Mouse (Mus musculus): ENCODE measurements around the gene Vmn1r5. TPM values are rescaled to one million over a fixed set of nuclear protein-coding genes. Genes with fewer than 3 reads are reported as not detected.
A peak's percentile ranks its signal among the peaks of the same experiment; 100 is the strongest.
"Not testable (repeated sequence)": the region's sequence is repeated elsewhere in the genome, so short reads cannot be mapped to it uniquely, and the experiment has no call there.

Vmn1r5 gene
- total RNA-seq (2021), result not detected
- long read RNA-seq, experiment 1, result 0 reads
- long read RNA-seq, experiment 2, result 0 reads

GRCm38 (mm10) chr6:56969973-56970372, at the start of gene Vmn1r5:
Gene Vmn1r5, plus strand, starts transcription at chr6:56970273.
- DNase-seq (ENCODE audit: low spot score in 2 of 2), result no peak

- no peak for DNase-seq (ENCODE audit: low spot score in 2 of 2)
Measured at GRCm38 (mm10) chr6:56923331-56923725, 46.7 kb upstream of the Vmn1r5 start.

- peak; percentile 90 to 93 for DNase-seq (ENCODE audit: low spot score in 2 of 2)
Measured at GRCm38 (mm10) chr6:56923726-56924707, 46.1 kb upstream of the Vmn1r5 start, which contains the start of the genes Nt5c3 and Vmn1r4. Gene Nt5c3, minus strand, starts transcription at chr6:56923932. Gene Vmn1r4, plus strand, starts transcription at chr6:56924015.

GRCm38 (mm10) chr6:56931648-56932415, 38.2 kb upstream of the Vmn1r5 start:
- DNase-seq (ENCODE audit: low spot score in 2 of 2), result no peak

- DNase-seq (ENCODE audit: low spot score in 2 of 2), result no peak
Measured at GRCm38 (mm10) chr6:56932464-56932863, 37.6 kb upstream of the Vmn1r5 start.

GRCm38 (mm10) chr6:56934366-56934765, 35.7 kb upstream of the Vmn1r5 start:
- no peak for DNase-seq (ENCODE audit: low spot score in 2 of 2)

GRCm38 (mm10) chr6:56956436-56956835, 13.6 kb upstream of the Vmn1r5 start:
- DNase-seq (ENCODE audit: low spot score in 2 of 2), result no peak

- no peak for DNase-seq (ENCODE audit: low spot score in 2 of 2)
Measured at GRCm38 (mm10) chr6:56996943-56997342, 26.9 kb downstream of the Vmn1r5 start, which contains the start of gene Vmn1r6. Gene Vmn1r6, plus strand, starts transcription at chr6:56997243.

- DNase-seq (ENCODE audit: low spot score in 2 of 2), result not testable (repeated sequence)
Measured at GRCm38 (mm10) chr6:57025224-57025623, 55.2 kb downstream of the Vmn1r5 start, which contains the start of gene Vmn1r7. Gene Vmn1r7, minus strand, starts transcription at chr6:57025324.

- no peak for DNase-seq (ENCODE audit: low spot score in 2 of 2)
Measured at GRCm38 (mm10) chr6:57031984-57032383, 61.9 kb downstream of the Vmn1r5 start, which contains the start of gene Vmn1r8. Gene Vmn1r8, plus strand, starts transcription at chr6:57032284.

- no peak for DNase-seq (ENCODE audit: low spot score in 2 of 2)
Measured at GRCm38 (mm10) chr6:57034674-57035073, 64.6 kb downstream of the Vmn1r5 start.

Other genes with a start within 250 kb of the Vmn1r5 start
- 10 to 100 TPM; 29.1 to 33.0 TPM for gene Kbtbd2, start 172.5 kb upstream of the Vmn1r5 start, total RNA-seq (2021)
- 10 to 100 TPM; 69.1 to 80.0 TPM for gene Fkbp9, start 138.2 kb upstream of the Vmn1r5 start, total RNA-seq (2021)
- 10 to 100 TPM; 19.7 to 23.3 TPM for gene Nt5c3, start 46.3 kb upstream of the Vmn1r5 start, total RNA-seq (2021)
- gene Vmn1r4, start 46.3 kb upstream of the Vmn1r5 start, total RNA-seq (2021), result under 1 TPM; 0.32 to 0.33 TPM
- gene Vmn1r6, start 27.0 kb downstream of the Vmn1r5 start, total RNA-seq (2021), result not detected
- not detected for gene Vmn1r7, start 55.1 kb downstream of the Vmn1r5 start, total RNA-seq (2021)
- gene Vmn1r8, start 62.0 kb downstream of the Vmn1r5 start, total RNA-seq (2021), result not detected
- not detected for gene Vmn1r9, start 96.5 kb downstream of the Vmn1r5 start, total RNA-seq (2021)
- gene Vmn1r10, start 139.2 kb downstream of the Vmn1r5 start, total RNA-seq (2021), result not detected
- gene Vmn1r11, start 163.2 kb downstream of the Vmn1r5 start, total RNA-seq (2021), result not detected
- not detected for gene Vmn1r12, start 186.6 kb downstream of the Vmn1r5 start, total RNA-seq (2021)
- gene Vmn1r13, start 233.0 kb downstream of the Vmn1r5 start, total RNA-seq (2021), result not detected